Mouse (Mus musculus) cortical plate, adult 2 months (tissue): ENCODE measurements at regions not wholly inside any gene's neighbourhood (a gene's known extent, or its start where the extent isn't known, plus 50 kb on each side); places are given as distances from the start of the nearest gene placed in this dataset.

Experiments
- CTCF ChIP-seq: fragments of 200-500 bp; IDR thresholded peaks from 2 replicates; pipeline ENCODE4 v1.5.1; 2011; ENCODE audit warnings: mild to moderate bottlenecking, control low read depth, low read length; ENCODE audit not compliant: insufficient read depth; ENCODE audit errors: extremely low read depth
- POLR2A ChIP-seq: fragments of 200-500 bp; IDR thresholded peaks from 2 replicates; pipeline ENCODE4 v1.6.1; 2011; ENCODE audit warnings: mild to moderate bottlenecking, low read length, control low read depth; ENCODE audit not compliant: insufficient read depth; ENCODE audit errors: extremely low read depth

DNA sequence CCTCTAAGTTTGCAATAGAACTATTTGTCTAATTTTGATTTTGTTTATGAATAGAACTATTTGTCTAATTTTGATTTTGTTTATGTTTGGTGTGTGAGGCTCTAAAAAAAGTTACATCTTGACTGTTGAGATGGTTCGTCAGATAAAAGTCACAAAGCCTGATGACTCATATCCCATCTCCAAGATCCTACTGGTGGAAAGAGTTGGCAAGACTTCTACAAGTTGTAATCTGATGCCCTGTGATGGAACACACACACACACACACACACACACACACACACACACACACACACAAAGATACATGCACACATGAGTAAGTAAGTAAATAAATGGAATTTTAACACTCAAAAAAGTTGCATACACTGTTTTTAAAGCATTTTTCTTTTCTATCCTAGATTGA, 73.9 kb downstream of the Gm11146 start:
- TF ChIP-seq CTCF, result no peak
- no peak for TF ChIP-seq POLR2A
